Mouse (Mus musculus) bone marrow macrophage, adult 2 months (primary cell): ENCODE results near the gene Susd4.

Source experiments
- CTCF ChIP-seq: IDR thresholded peaks from 2 replicates; pipeline ENCODE4 v1.5.1; 2012; ENCODE audit warnings: low read depth, mild to moderate bottlenecking, low read length, moderate library complexity
- POLR2A ChIP-seq: IDR thresholded peaks from 2 replicates; pipeline ENCODE4 v1.6.1; 2012; ENCODE audit warnings: mild to moderate bottlenecking, low read depth, low read length, borderline replicate concordance

DNA sequence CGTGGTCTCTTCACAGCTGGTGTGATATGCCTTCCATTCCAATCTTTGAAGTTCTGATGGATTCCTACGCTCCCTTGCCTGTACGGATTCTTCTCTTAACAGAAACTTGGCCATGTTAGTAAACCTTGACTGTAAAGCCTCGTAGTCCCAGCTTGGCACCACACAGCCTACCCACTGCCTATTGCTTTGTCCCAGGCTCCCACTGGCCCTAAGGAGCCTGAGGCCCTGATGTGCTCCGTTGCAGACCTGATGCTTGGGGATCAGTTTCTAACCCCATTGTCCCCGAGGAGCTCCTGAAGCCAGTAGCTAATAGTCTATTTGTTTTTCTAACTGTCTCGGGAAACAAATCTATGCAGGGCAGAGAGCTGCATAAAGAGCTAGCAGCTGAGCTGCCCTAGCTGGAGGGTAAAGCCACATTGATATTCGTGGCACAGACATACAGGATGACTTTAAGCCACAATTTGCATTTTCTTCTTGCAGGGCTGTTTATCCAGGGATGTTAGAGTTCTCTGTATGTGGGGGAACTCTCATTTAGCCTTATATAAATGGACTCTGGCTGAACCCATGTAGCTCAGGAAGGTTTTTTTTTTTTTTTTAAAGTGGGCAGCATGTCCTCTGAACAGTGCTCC is 155.2 kb downstream of the Susd4 start:
- TF ChIP-seq CTCF (no peak), POLR2A (no peak)
